Mouse (Mus musculus) ES-E14 (cell line): Measurements from ENCODE around the gene Amt.

Source experiments
- CHD2 ChIP-seq: IDR thresholded peaks from 2 replicates; pipeline ENCODE4 v1.6.1; 2014; ENCODE audit warnings: mild to moderate bottlenecking, low read depth, low read length, inconsistent platforms
- HCFC1 ChIP-seq: IDR thresholded peaks from 2 replicates; pipeline ENCODE4 v1.6.1; 2012; ENCODE audit warnings: low read length, inconsistent platforms, borderline replicate concordance; ENCODE audit not compliant: insufficient read depth
- MAFK ChIP-seq: IDR thresholded peaks from 2 replicates; pipeline ENCODE4 v1.6.1; 2014; ENCODE audit warnings: mild to moderate bottlenecking, low read depth, low read length, inconsistent platforms; ENCODE audit not compliant: insufficient read depth
- ZC3H11A ChIP-seq: IDR thresholded peaks from 2 replicates; pipeline ENCODE4 v1.6.1; 2012; ENCODE audit warnings: low read depth, mild to moderate bottlenecking, inconsistent platforms, low read length, borderline replicate concordance

GRCm38 (mm10) chr9:108344471-108344870, 47.8 kb downstream of the Amt start:
- TF ChIP-seq CHD2 (no peak), HCFC1 (no peak), MAFK (no peak), ZC3H11A (no peak)
